Mouse (Mus musculus): ENCODE measurements around the gene Robo2.

The Robo2 gene

GRCm38 (mm10) chr16:74313222-74313621, 98.4 kb downstream of the Robo2 start:
- H3K4me3 ChIP-seq (replicated peaks; ENCODE audit: low read length): no peak overlapping the region
- H3K9me3 ChIP-seq (ENCODE audit: low read length): no peaks in the 10 kb centered on the region
- H3K36me3 ChIP-seq (ENCODE audit: insufficient read depth, low read length): no peaks in the 10 kb centered on the region
- no peaks in the 10 kb centered on the region for H3K4me1 ChIP-seq (replicated peaks; ENCODE audit: low read depth, low read length)
- no peaks in the 10 kb centered on the region for H3K27me3 ChIP-seq (ENCODE audit: insufficient read depth, low read length)
- no peak for TF ChIP-seq CTCF (conservative IDR thresholded peaks at IDR 0.05; ENCODE audit: low read length)
- no peak for TF ChIP-seq NANOG (IDR thresholded peaks at IDR 0.05; ENCODE audit: borderline replicate concordance, low read length)
- TF ChIP-seq POU5F1 (IDR thresholded peaks at IDR 0.05; ENCODE audit: borderline replicate concordance, low read length): no peak

GRCm38 (mm10) chr16:74307543-74307887, 104.1 kb downstream of the Robo2 start:
- Histone ChIP-seq H3K4me3 (replicated peaks; ENCODE audit: low read length) (no peak overlapping the region), H3K4me1 (replicated peaks; ENCODE audit: low read depth, low read length) (no peaks in the 10 kb centered on the region), H3K36me3 (ENCODE audit: insufficient read depth, low read length) (no peaks in the 10 kb centered on the region), H3K27me3 (ENCODE audit: insufficient read depth, low read length) (no peaks in the 10 kb centered on the region), H3K9me3 (ENCODE audit: low read length) (no peaks in the 10 kb centered on the region)
- TF ChIP-seq POU5F1 (IDR thresholded peaks at IDR 0.05; ENCODE audit: borderline replicate concordance, low read length): no peak
- no peak for TF ChIP-seq CTCF (conservative IDR thresholded peaks at IDR 0.05; ENCODE audit: low read length)
- no peak for TF ChIP-seq NANOG (IDR thresholded peaks at IDR 0.05; ENCODE audit: borderline replicate concordance, low read length)

- no peaks in the 10 kb centered on the region for H3K36me3 ChIP-seq (ENCODE audit: insufficient read depth, low read length)
- no peaks in the 10 kb centered on the region for H3K4me1 ChIP-seq (replicated peaks; ENCODE audit: low read depth, low read length)
- no peaks in the 10 kb centered on the region for H3K27me3 ChIP-seq (ENCODE audit: insufficient read depth, low read length)
- no peak for TF ChIP-seq NANOG (IDR thresholded peaks at IDR 0.05; ENCODE audit: borderline replicate concordance, low read length)
- H3K9me3 ChIP-seq (ENCODE audit: low read length): no peaks in the 10 kb centered on the region
- H3K4me3 ChIP-seq (replicated peaks; ENCODE audit: low read length): no peak overlapping the region
Observed at GRCm38 (mm10) chr16:74306876-74307542, 104.6 kb downstream of the Robo2 start.

GRCm38 (mm10) chr16:74287878-74288277, 123.7 kb downstream of the Robo2 start:
- H3K9me3 ChIP-seq (ENCODE audit: low read length): no peaks in the 10 kb centered on the region
- no peaks in the 10 kb centered on the region for H3K4me1 ChIP-seq (replicated peaks; ENCODE audit: low read depth, low read length)
- no peaks in the 10 kb centered on the region for H3K27me3 ChIP-seq (ENCODE audit: insufficient read depth, low read length)
- no peak overlapping the region for H3K4me3 ChIP-seq (replicated peaks; ENCODE audit: low read length)
- no peaks in the 10 kb centered on the region for H3K36me3 ChIP-seq (ENCODE audit: insufficient read depth, low read length)
- TF ChIP-seq POU5F1 (IDR thresholded peaks at IDR 0.05; ENCODE audit: borderline replicate concordance, low read length): no peak
- TF ChIP-seq CTCF (conservative IDR thresholded peaks at IDR 0.05; ENCODE audit: low read length): no peak

- no peak for TF ChIP-seq POU5F1 (IDR thresholded peaks at IDR 0.05; ENCODE audit: borderline replicate concordance, low read length)
- no peak for TF ChIP-seq CTCF (conservative IDR thresholded peaks at IDR 0.05; ENCODE audit: low read length)
- TF ChIP-seq NANOG (IDR thresholded peaks at IDR 0.05; ENCODE audit: borderline replicate concordance, low read length): no peak
- H3K27me3 ChIP-seq (ENCODE audit: insufficient read depth, low read length): no peaks in the 10 kb centered on the region
Observed at GRCm38 (mm10) chr16:74282549-74282948, 129.1 kb downstream of the Robo2 start.

GRCm38 (mm10) chr16:74276855-74277573, 134.6 kb downstream of the Robo2 start:
- H3K4me3 ChIP-seq (replicated peaks; ENCODE audit: low read length): no peak overlapping the region
- no peaks in the 10 kb centered on the region for H3K9me3 ChIP-seq (ENCODE audit: low read length)
- TF ChIP-seq NANOG (IDR thresholded peaks at IDR 0.05; ENCODE audit: borderline replicate concordance, low read length) (no peak), POU5F1 (IDR thresholded peaks at IDR 0.05; ENCODE audit: borderline replicate concordance, low read length) (no peak), CTCF (conservative IDR thresholded peaks at IDR 0.05; ENCODE audit: low read length) (no peak)
- H3K27me3 ChIP-seq (ENCODE audit: insufficient read depth, low read length): no peaks in the 10 kb centered on the region
- H3K4me1 ChIP-seq (replicated peaks; ENCODE audit: low read depth, low read length): no peaks in the 10 kb centered on the region
- H3K36me3 ChIP-seq (ENCODE audit: insufficient read depth, low read length): no peaks in the 10 kb centered on the region

More at GRCm38 (mm10) chr16:74282549-74282948, 129.1 kb downstream of the Robo2 start:
- H3K9me3 ChIP-seq (ENCODE audit: low read length): no peaks in the 10 kb centered on the region
- no peak overlapping the region for H3K4me3 ChIP-seq (replicated peaks; ENCODE audit: low read length)
- H3K4me1 ChIP-seq (replicated peaks; ENCODE audit: low read depth, low read length): no peaks in the 10 kb centered on the region
- no peaks in the 10 kb centered on the region for H3K36me3 ChIP-seq (ENCODE audit: insufficient read depth, low read length)

- no peak for TF ChIP-seq POU5F1 (IDR thresholded peaks at IDR 0.05; ENCODE audit: borderline replicate concordance, low read length)
- TF ChIP-seq CTCF (conservative IDR thresholded peaks at IDR 0.05; ENCODE audit: low read length): no peak
- no peak for TF ChIP-seq NANOG (IDR thresholded peaks at IDR 0.05; ENCODE audit: borderline replicate concordance, low read length)
- Histone ChIP-seq H3K9me3 (ENCODE audit: low read length) (no peaks in the 10 kb centered on the region), H3K36me3 (ENCODE audit: insufficient read depth, low read length) (no peaks in the 10 kb centered on the region), H3K27me3 (ENCODE audit: insufficient read depth, low read length) (no peaks in the 10 kb centered on the region), H3K4me3 (replicated peaks; ENCODE audit: low read length) (no peak overlapping the region), H3K4me1 (replicated peaks; ENCODE audit: low read depth, low read length) (no peaks in the 10 kb centered on the region)
Observed at GRCm38 (mm10) chr16:74274596-74274995, 137.0 kb downstream of the Robo2 start.

- no peak for TF ChIP-seq POU5F1 (IDR thresholded peaks at IDR 0.05; ENCODE audit: borderline replicate concordance, low read length)
- no peak for TF ChIP-seq NANOG (IDR thresholded peaks at IDR 0.05; ENCODE audit: borderline replicate concordance, low read length)
- no peak for TF ChIP-seq CTCF (conservative IDR thresholded peaks at IDR 0.05; ENCODE audit: low read length)
- Histone ChIP-seq H3K27me3 (ENCODE audit: insufficient read depth, low read length) (no peaks in the 10 kb centered on the region), H3K36me3 (ENCODE audit: insufficient read depth, low read length) (no peaks in the 10 kb centered on the region), H3K4me1 (replicated peaks; ENCODE audit: low read depth, low read length) (no peaks in the 10 kb centered on the region), H3K9me3 (ENCODE audit: low read length) (no peaks in the 10 kb centered on the region), H3K4me3 (replicated peaks; ENCODE audit: low read length) (no peak overlapping the region)
Observed at GRCm38 (mm10) chr16:74272993-74273392, 138.6 kb downstream of the Robo2 start.

- Histone ChIP-seq H3K9me3 (ENCODE audit: low read length) (no peaks in the 10 kb centered on the region), H3K4me1 (replicated peaks; ENCODE audit: low read depth, low read length) (no peaks in the 10 kb centered on the region), H3K4me3 (replicated peaks; ENCODE audit: low read length) (no peak overlapping the region), H3K27me3 (ENCODE audit: insufficient read depth, low read length) (no peaks in the 10 kb centered on the region), H3K36me3 (ENCODE audit: insufficient read depth, low read length) (no peaks in the 10 kb centered on the region)
- TF ChIP-seq POU5F1 (IDR thresholded peaks at IDR 0.05; ENCODE audit: borderline replicate concordance, low read length) (no peak), NANOG (IDR thresholded peaks at IDR 0.05; ENCODE audit: borderline replicate concordance, low read length) (no peak), CTCF (conservative IDR thresholded peaks at IDR 0.05; ENCODE audit: low read length) (no peak)
Observed at GRCm38 (mm10) chr16:74258241-74258640, 153.4 kb downstream of the Robo2 start.

Data from E14TG2a.4 (cell line).